In genomic region chr8:70646369-70646768, GRCm38 (mm10) we compare ENCODE assay signal across 20 mouse cellular contexts. TPM values are rescaled to one million over a fixed set of nuclear protein-coding genes. Genes with fewer than 3 reads are reported as not detected.
DNase-seq lines count a peak whose midpoint lies in the region; ATAC-seq and TF ChIP-seq lines count a peak whose summit lies in the region.
"Had no signal": no experiment of that assay in that cellular context is flagged by ENCODE, and none has a peak within 500 bp of the region (broad histone marks: within the 10 kb centered on the region; RNA-seq: fewer than 3 reads in every experiment).

No protein-coding gene starts in this region.

- TF ChIP-seq CTCF in kidney, adult 2 months (conservative IDR thresholded peaks at IDR 0.05; ENCODE audit: insufficient read depth, insufficient read length, low read depth, low read length) = no peak
- TF ChIP-seq CTCF in CH12.LX (conservative IDR thresholded peaks at IDR 0.05 in 1 of 2, IDR thresholded peaks at IDR 0.05 in 1 of 2; ENCODE audit: low read depth in 2 of 2, low read length in 2 of 2) = no peak
- TF ChIP-seq CTCF in intestine, postnatal 0 days (IDR thresholded peaks at IDR 0.05; ENCODE audit: low read depth) = 0 out of 2 replicates have a peak, but pooled peaks have one; percentile 15

- peak; percentile 94 for DNase-seq in heart, adult 11 months
- DNase-seq in heart, adult 9 months (ENCODE audit: low spot score in 2 of 2) = no peak
- peak; percentile 39 for DNase-seq in kidney, adult 2 months
- no peak for DNase-seq in kidney, adult 11 months
- no peak for DNase-seq in CH12.LX (ENCODE audit: extremely low read depth)
- DNase-seq in adrenal gland, postnatal 25 days = no peak
- DNase-seq: B cell, adult 2 months; cerebellum, adult 9-10 months; embryo, embryonic 11 days; gastrocnemius, postnatal 10 days; layer of hippocampus, adult 9-11 months; lung, adult 2 months; right cerebral cortex, postnatal 4 days; thymus, postnatal 4 days had no signal

- in situ Hi-C loops in CH12.LX (cut with MboI; ENCODE audit: low pct_ligation_motif_present, low pct_unique_long_range_greater_than_20kb, low sequenced_read_pairs) = loop anchor here (5.0 kb wide), 1 partner anchor 34 kb away; no protein-coding TSS in a partner anchor

- H3K79me2 ChIP-seq in CH12.LX (replicated peaks; ENCODE audit: control insufficient read depth, extremely low read depth, insufficient read depth, poor library complexity, severe bottlenecking) = no peaks in the 10 kb centered on the region

- H3K9me3 ChIP-seq in CH12.LX (replicated peaks; ENCODE audit: low read length) = no peaks in the 10 kb centered on the region
- H3K9me3 ChIP-seq in intestine, postnatal 0 days (ENCODE audit: control insufficient read depth) = no peaks in the 10 kb centered on the region
- H3K9me3 ChIP-seq: hindbrain, embryonic 15.5 days; stomach, embryonic 15.5 days had no signal

- H3K4me2 ChIP-seq in CH12.LX (ENCODE audit: insufficient read depth, low read depth, poor library complexity, severe bottlenecking) = no peak overlapping the region
- H3K4me2 ChIP-seq in intestine, postnatal 0 days (replicated peaks; ENCODE audit: low read depth) = no peak overlapping the region
- H3K4me2 ChIP-seq: hindbrain, embryonic 15.5 days; stomach, embryonic 15.5 days had no signal

- no peak for ATAC-seq in intestine, postnatal 0 days
- ATAC-seq in erythroblast, adult 5-6 weeks (replicated peaks; ENCODE audit: low FRiP score, poor library complexity, severe bottlenecking) = no peak

- 55% methylated on average over 6 of the region's 6 CpGs for WGBS in kidney, adult 2 months
- 67% methylated on average over 6 of the region's 6 CpGs for WGBS in intestine, postnatal 0 days

- H3K27me3 ChIP-seq in kidney, adult 2 months (replicated peaks; ENCODE audit: control insufficient read depth, insufficient read depth, low read length) = no peaks in the 10 kb centered on the region
- no peaks in the 10 kb centered on the region for H3K27me3 ChIP-seq in CH12.LX (replicated peaks)
- no peaks in the 10 kb centered on the region for H3K27me3 ChIP-seq in intestine, postnatal 0 days (replicated peaks; ENCODE audit: control insufficient read depth, insufficient read depth, low read length)
- H3K27me3 ChIP-seq: hindbrain, embryonic 15.5 days; stomach, embryonic 15.5 days had no signal

- no peak for TF ChIP-seq POLR2A in kidney, adult 2 months (IDR thresholded peaks at IDR 0.05; ENCODE audit: low read depth, low read length)
- no peak for TF ChIP-seq POLR2A in CH12.LX (IDR thresholded peaks at IDR 0.05; ENCODE audit: low read depth, low read length)

- H3K27ac ChIP-seq in kidney, adult 2 months (ENCODE audit: insufficient read depth, low read depth, low read length) = peak overlapping the region; percentile 10; the same call in 1 of the 2 replicates
- H3K27ac ChIP-seq in CH12.LX (ENCODE audit: insufficient read depth, low read depth) = no peak overlapping the region
- peak overlapping the region; percentile 17 for H3K27ac ChIP-seq in intestine, postnatal 0 days (ENCODE audit: low read depth, low read length)
- H3K27ac ChIP-seq: hindbrain, embryonic 15.5 days had no signal

- H3K36me3 ChIP-seq in kidney, adult 2 months (ENCODE audit: control insufficient read depth, insufficient read depth, low read length) = peaks cover 2% of the 10 kb centered on the region; the same call in 1 of the 2 replicates
- H3K36me3 ChIP-seq in CH12.LX (replicated peaks in 1 of 2; ENCODE audit: control insufficient read depth in 1 of 2, insufficient read depth in 1 of 2, low read length in 1 of 2) = peaks cover 18 to 40% of the 10 kb centered on the region in 2 experiments
- H3K36me3 ChIP-seq in intestine, postnatal 0 days (ENCODE audit: control insufficient read depth, insufficient read depth) = peaks cover 15% of the 10 kb centered on the region
- H3K36me3 ChIP-seq: hindbrain, embryonic 15.5 days; stomach, embryonic 15.5 days had no signal

- H3K4me1 ChIP-seq in kidney, adult 2 months (ENCODE audit: control insufficient read depth, insufficient read depth, low read length) = peaks cover 45% of the 10 kb centered on the region
- peaks cover 39 to 62% of the 10 kb centered on the region in 2 experiments for H3K4me1 ChIP-seq in CH12.LX (ENCODE audit: control insufficient read depth in 1 of 2, insufficient read depth in 2 of 2)
- peaks cover 19% of the 10 kb centered on the region; the same call in 1 of the 2 replicates for H3K4me1 ChIP-seq in intestine, postnatal 0 days (replicated peaks; ENCODE audit: control insufficient read depth, insufficient read depth, low read length)

- dilution Hi-C loops in CH12.LX (cut with MboI; ENCODE audit: extremely low pct_ligation_motif_present, extremely low pct_unique_long_range_greater_than_20kb, low sequenced_read_pairs) = no loop called here

- TF ChIP-seq RAD21 in CH12.LX (IDR thresholded peaks at IDR 0.05; ENCODE audit: low read depth, low read length) = no peak

- TF ChIP-seq EP300 in CH12.LX (IDR thresholded peaks at IDR 0.05; ENCODE audit: low read length) = no peak

- no peak overlapping the region for H3K4me3 ChIP-seq in kidney, adult 2 months (ENCODE audit: insufficient read depth, low read depth, low read length)
- H3K4me3 ChIP-seq in CH12.LX (replicated peaks in 1 of 3; ENCODE audit: low read depth in 2 of 3, low read length in 2 of 3, poor library complexity in 1 of 3) = no peak overlapping the region
- H3K4me3 ChIP-seq in intestine, postnatal 0 days (ENCODE audit: low read depth, low read length) = no peak overlapping the region
- H3K4me3 ChIP-seq: hindbrain, embryonic 15.5 days; stomach, embryonic 15.5 days had no signal

- H3K9ac ChIP-seq in CH12.LX (ENCODE audit: insufficient read depth, low read depth) = peak overlapping the region; percentile 29
- no peak overlapping the region for H3K9ac ChIP-seq in intestine, postnatal 0 days (ENCODE audit: low read depth, low read length)
- H3K9ac ChIP-seq: hindbrain, embryonic 15.5 days; stomach, embryonic 15.5 days had no signal

TF ChIP-seq in CH12.LX, 34 proteins besides CTCF, POLR2A, EP300 and RAD21 (continues in another document):
- TF ChIP-seq TBP (conservative IDR thresholded peaks at IDR 0.05; ENCODE audit: low read depth, low read length) = no peak
- TF ChIP-seq MAX (IDR thresholded peaks at IDR 0.05; ENCODE audit: low read length) = no peak
- TF ChIP-seq USF2 (conservative IDR thresholded peaks at IDR 0.05; ENCODE audit: low read depth, low read length) = no peak
- TF ChIP-seq JUND (conservative IDR thresholded peaks at IDR 0.05; ENCODE audit: low read depth, low read length) = no peak
- no peak for TF ChIP-seq MAFK (IDR thresholded peaks at IDR 0.05; ENCODE audit: insufficient replicate concordance, low read length)
- no peak for TF ChIP-seq GABPA (IDR thresholded peaks at IDR 0.05; ENCODE audit: insufficient replicate concordance, low read depth, low read length)
- TF ChIP-seq JUN (IDR thresholded peaks at IDR 0.05; ENCODE audit: insufficient read depth, low read depth, low read length) = no peak
- TF ChIP-seq NRF1 (IDR thresholded peaks at IDR 0.05; ENCODE audit: low read depth, low read length) = no peak

RNA-seq across cellular contexts. Expression of gene Pgpep1, which starts 13.8 kb away (rescaled TPM):
- 296 TPM in 2 replicates for polyA plus RNA-seq in kidney, adult 2 months (2012; rRNA removed)
- total RNA-seq in CH12.LX (2012; rRNA removed) (15.2 and 22.9 TPM in 2 replicates), CH12.LX (2014; rRNA removed) (10.3 and 12.3 TPM in 2 replicates)
- 30.0 and 35.1 TPM in 2 replicates for polyA plus RNA-seq in CH12.LX (2012; ENCODE audit: insufficient read length, low read depth)
- 79.0 and 92.1 TPM in 2 replicates for polyA plus RNA-seq in intestine, postnatal 0 days (2015; fragmentation: Nextera tagmentation; extraction: Ambion mirVana)
- 98.1 and 129 TPM in 2 replicates for total RNA-seq in adrenal gland, postnatal 25 days (2021)
- total RNA-seq in erythroblast, adult 5-6 weeks (2015; ENCODE audit: low replicate concordance) = 1.2 and 5.9 TPM in 2 replicates
- 0.28 and 1.4 TPM in 2 replicates for total RNA-seq in erythroblast, adult 5-6 weeks (2017; ENCODE audit: low replicate concordance)

RNA-seq across cellular contexts. Expression of gene Gdf15, which starts 14.1 kb away (rescaled TPM):
- polyA plus RNA-seq in kidney, adult 2 months (2012; rRNA removed) = 11.2 and 17.8 TPM in 2 replicates
- total RNA-seq in CH12.LX (2012; rRNA removed) (0.21 TPM in 1 of 2 replicates, not detected in the other), CH12.LX (2014; rRNA removed) (not detected in 2 replicates)
- polyA plus RNA-seq in CH12.LX (2012; ENCODE audit: insufficient read length, low read depth) = 0.16 TPM in 1 of 2 replicates, not detected in the other
- polyA plus RNA-seq in intestine, postnatal 0 days (2015; fragmentation: Nextera tagmentation; extraction: Ambion mirVana) = 1.7 and 1.9 TPM in 2 replicates
- total RNA-seq in adrenal gland, postnatal 25 days (2021) = 2.2 and 5.7 TPM in 2 replicates
- not detected in 2 replicates for total RNA-seq in erythroblast, adult 5-6 weeks (2015; ENCODE audit: low replicate concordance)
- total RNA-seq in erythroblast, adult 5-6 weeks (2017; ENCODE audit: low replicate concordance) = 0.60 TPM in 1 of 2 replicates, not detected in the other
- total RNA-seq: gastrocnemius, postnatal 10 days; left cerebral cortex, postnatal 14 days; megakaryocyte, adult 5-6 weeks had no signal

RNA-seq across cellular contexts. Expression of gene Lsm4, which starts 26.7 kb away (rescaled TPM):
- polyA plus RNA-seq in kidney, adult 2 months (2012; rRNA removed) = 106 and 120 TPM in 2 replicates
- 135 and 168 TPM in 2 replicates for total RNA-seq in CH12.LX (2012; rRNA removed)
- 134 and 143 TPM in 2 replicates for total RNA-seq in CH12.LX (2014; rRNA removed)
- 240 and 256 TPM in 2 replicates for polyA plus RNA-seq in CH12.LX (2012; ENCODE audit: insufficient read length, low read depth)
- 181 and 182 TPM in 2 replicates for polyA plus RNA-seq in intestine, postnatal 0 days (2015; fragmentation: Nextera tagmentation; extraction: Ambion mirVana)
- total RNA-seq in adrenal gland, postnatal 25 days (2021) = 66.1 and 86.8 TPM in 2 replicates
- total RNA-seq in erythroblast, adult 5-6 weeks (2015; ENCODE audit: low replicate concordance) = 41.1 and 51.6 TPM in 2 replicates
- 20.9 and 26.2 TPM in 2 replicates for total RNA-seq in erythroblast, adult 5-6 weeks (2017; ENCODE audit: low replicate concordance)

RNA-seq across cellular contexts. Expression of gene Lrrc25, which starts 30.4 kb away (rescaled TPM):
- polyA plus RNA-seq in kidney, adult 2 months (2012; rRNA removed) = 3.2 and 3.5 TPM in 2 replicates
- 0.25 and 0.30 TPM in 2 replicates for total RNA-seq in CH12.LX (2012; rRNA removed)
- total RNA-seq in CH12.LX (2014; rRNA removed) = 2.4 and 2.6 TPM in 2 replicates
- polyA plus RNA-seq in CH12.LX (2012; ENCODE audit: insufficient read length, low read depth) = 4.0 and 5.9 TPM in 2 replicates
- polyA plus RNA-seq in intestine, postnatal 0 days (2015; fragmentation: Nextera tagmentation; extraction: Ambion mirVana) = 2.1 and 2.2 TPM in 2 replicates
- 1.0 and 2.2 TPM in 2 replicates for total RNA-seq in adrenal gland, postnatal 25 days (2021)
- 5.4 and 9.0 TPM in 2 replicates for total RNA-seq in erythroblast, adult 5-6 weeks (2015; ENCODE audit: low replicate concordance)
- total RNA-seq in erythroblast, adult 5-6 weeks (2017; ENCODE audit: low replicate concordance) = 0.98 and 2.3 TPM in 2 replicates

RNA-seq across cellular contexts. Expression of gene Ssbp4, which starts 37.7 kb away (rescaled TPM):
- polyA plus RNA-seq in kidney, adult 2 months (2012; rRNA removed) = 84.9 and 123 TPM in 2 replicates
- 77.3 and 84.9 TPM in 2 replicates for total RNA-seq in CH12.LX (2012; rRNA removed)
- total RNA-seq in CH12.LX (2014; rRNA removed) = 31.0 and 41.3 TPM in 2 replicates
- 114 and 128 TPM in 2 replicates for polyA plus RNA-seq in CH12.LX (2012; ENCODE audit: insufficient read length, low read depth)
- polyA plus RNA-seq in intestine, postnatal 0 days (2015; fragmentation: Nextera tagmentation; extraction: Ambion mirVana) = 63.2 and 65.3 TPM in 2 replicates
- total RNA-seq in adrenal gland, postnatal 25 days (2021) = 82.0 and 88.2 TPM in 2 replicates
- 6.3 and 10.9 TPM in 2 replicates for total RNA-seq in erythroblast, adult 5-6 weeks (2015; ENCODE audit: low replicate concordance)
- 6.3 and 13.8 TPM in 2 replicates for total RNA-seq in erythroblast, adult 5-6 weeks (2017; ENCODE audit: low replicate concordance)

Comparison
In these comparisons a context has a peak if more than half of its experiments do, and no peak if none do; other contexts are left out.
1. DNase-seq: peak in heart, adult 11 months (single experiment) and kidney, adult 2 months (single experiment); none in heart, adult 9 months (0 of 2), kidney, adult 11 months (single experiment), CH12.LX (single experiment) and adrenal gland, postnatal 25 days (single experiment).